Mouse (Mus musculus) skeletal muscle tissue, postnatal 0 days (tissue): ENCODE measurements around the gene Zfp317. TPM values are rescaled to one million over a fixed set of nuclear protein-coding genes. Genes with fewer than 3 reads are reported as not detected.

Experiments
- polyA plus RNA-seq: library from polyadenylated mRNA; unstranded; fragments of >200 nt; fragmentation: Nextera tagmentation; extraction: Ambion mirVana; gene quantifications from 2 replicates; pipeline ENCODE4 v1.2.1, GENCODE M21; 2015

The Zfp317 gene
- 8.4 and 9.3 TPM in 2 replicates for polyA plus RNA-seq

DNA sequence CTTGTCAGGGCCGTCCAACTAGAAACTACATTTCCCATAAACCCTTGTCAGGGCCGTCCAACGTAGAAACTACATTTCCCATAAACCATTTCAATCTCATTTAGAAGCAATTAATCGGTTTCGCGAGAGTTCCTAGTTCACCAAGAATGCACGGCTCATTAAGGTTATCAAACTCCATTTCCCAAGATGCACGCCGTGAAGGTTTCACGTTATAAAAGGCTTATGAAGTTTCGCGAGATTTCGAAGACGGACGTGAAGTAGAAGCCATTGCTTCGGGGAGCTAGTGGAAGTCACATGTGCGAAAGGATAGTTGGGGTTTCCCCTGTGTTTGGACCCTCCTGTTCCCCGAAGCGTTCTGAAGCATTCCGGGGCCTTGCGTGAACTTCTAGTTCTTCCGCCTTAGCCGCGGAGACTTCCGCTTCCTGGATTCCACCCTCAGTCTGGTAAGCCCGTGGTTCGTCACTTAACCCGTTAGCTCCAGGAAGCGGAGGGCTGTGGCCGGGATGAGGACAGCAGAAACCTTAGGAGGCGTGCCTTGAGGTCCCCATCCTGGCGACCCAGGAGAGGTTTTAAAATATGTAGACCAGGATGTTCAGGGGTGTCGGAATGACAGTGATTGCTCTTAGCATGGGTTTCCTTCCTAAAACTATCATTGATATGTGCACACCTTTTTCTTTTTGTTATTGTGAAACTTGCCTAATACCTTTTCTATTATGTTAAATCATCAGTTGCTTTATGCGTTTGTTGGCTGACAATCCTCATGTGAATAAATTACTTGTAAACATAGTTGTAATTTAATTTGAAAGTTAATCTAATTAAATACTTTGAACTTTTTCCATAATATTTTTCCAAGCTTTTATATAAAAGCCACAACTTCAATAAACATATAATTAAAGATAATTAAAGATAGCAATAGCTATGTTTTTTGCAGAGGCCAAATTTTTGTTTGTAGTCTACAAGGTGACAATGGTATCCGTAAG is at the start of gene Zfp317:
Gene Zfp317, plus strand, starts transcription at position 260 of the 980 bp plus-strand sequence.

DNA sequence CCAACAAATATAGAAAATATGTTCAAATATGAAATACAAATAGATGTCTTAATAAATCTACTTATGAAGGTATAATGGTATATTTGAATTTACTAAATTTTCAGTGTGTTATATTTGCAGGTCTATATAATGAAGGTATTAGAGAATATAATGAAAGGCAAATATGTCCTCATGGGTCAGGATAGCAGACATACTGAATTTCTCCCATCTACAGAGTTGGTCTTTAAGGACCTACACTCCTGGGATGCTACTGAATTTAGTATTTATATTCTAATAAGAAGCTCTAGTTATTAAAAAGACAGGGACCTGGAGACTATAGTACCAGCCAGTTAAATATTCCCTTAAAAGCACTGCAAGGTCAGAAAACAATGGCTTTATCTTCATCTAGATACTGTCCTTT is 39.6 kb upstream of the Zfp317 start, which contains the start of gene Olfr855:
Gene Olfr855, plus strand, starts transcription at position 301 of the 400 bp plus-strand sequence.

Other genes starting within 250 kb of the Zfp317 start
- not detected in 2 replicates for gene Olfr847, start 243.4 kb upstream of the Zfp317 start, polyA plus RNA-seq
- gene Olfr849, start 181.8 kb upstream of the Zfp317 start, polyA plus RNA-seq = not detected in 2 replicates
- gene Olfr850, start 143.9 kb upstream of the Zfp317 start, polyA plus RNA-seq = not detected in 2 replicates
- not detected in 2 replicates for gene Olfr851, start 128.8 kb upstream of the Zfp317 start, polyA plus RNA-seq
- not detected in 2 replicates for gene Olfr853, start 81.0 kb upstream of the Zfp317 start, polyA plus RNA-seq
- gene Olfr854, start 54.7 kb upstream of the Zfp317 start, polyA plus RNA-seq = not detected in 2 replicates
- not detected in 2 replicates for gene Olfr855, start 39.5 kb upstream of the Zfp317 start, polyA plus RNA-seq
- gene Olfr857, start 87.3 kb downstream of the Zfp317 start, polyA plus RNA-seq = not detected in 2 replicates
- gene Olfr58, start 158.2 kb downstream of the Zfp317 start, polyA plus RNA-seq = not detected in 2 replicates
- not detected in 2 replicates for gene Olfr859, start 182.8 kb downstream of the Zfp317 start, polyA plus RNA-seq
- not detected in 2 replicates for gene Olfr860, start 227.6 kb downstream of the Zfp317 start, polyA plus RNA-seq